23 mouse cellular contexts compared by ENCODE assay signal in the genomic region with DNA sequence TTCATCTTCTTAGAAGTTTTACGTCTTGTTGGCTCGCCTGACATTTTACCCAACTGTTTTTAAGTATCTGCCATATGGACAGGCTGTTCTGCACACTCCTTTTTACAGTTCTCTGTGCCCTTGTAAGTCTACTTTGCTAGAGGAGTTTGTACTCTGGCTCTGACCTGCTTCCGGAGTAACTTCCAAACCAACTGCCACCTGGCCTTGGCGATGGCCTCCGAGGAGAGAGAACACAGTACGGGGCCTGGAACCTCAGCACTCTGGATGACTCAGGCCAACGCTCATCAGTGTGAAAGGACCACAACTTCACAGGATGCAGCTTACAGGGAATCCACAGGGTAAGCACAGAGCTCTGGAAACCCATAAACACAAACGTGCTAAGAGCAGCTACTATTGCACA. TPM values are rescaled to one million over a fixed set of nuclear protein-coding genes. Genes with fewer than 3 reads are reported as not detected.
"Had no signal": no experiment of that assay in that cellular context is flagged by ENCODE, and none has a peak within 500 bp of the region (broad histone marks: within the 10 kb centered on the region; RNA-seq: fewer than 3 reads in every experiment).

No protein-coding gene starts in this region.

- DNase-seq: kidney, adult 8-10 months; kidney, postnatal 25 days; lung, postnatal 14 days; right cerebral cortex, postnatal 4 days; spleen, adult 18-20 months; thymus, postnatal 36 days had no signal

- H3K4me3 ChIP-seq: liver, embryonic 12.5 days; lung, embryonic 15.5 days; megakaryocyte, embryonic 14.5 days; midbrain, embryonic 15.5 days; neural tube, embryonic 12.5 days had no signal

- H3K9me3 ChIP-seq: liver, embryonic 12.5 days; lung, embryonic 15.5 days; megakaryocyte, embryonic 14.5 days; midbrain, embryonic 15.5 days; neural tube, embryonic 12.5 days had no signal

- H3K27ac ChIP-seq: liver, embryonic 12.5 days; lung, embryonic 15.5 days; macrophage; midbrain, embryonic 15.5 days; neural tube, embryonic 12.5 days had no signal

- ATAC-seq: intestine, postnatal 0 days; liver, embryonic 12.5 days; midbrain, embryonic 15.5 days had no signal

- H3K4me2 ChIP-seq: liver, embryonic 12.5 days; lung, embryonic 15.5 days; midbrain, embryonic 11.5 days; midbrain, embryonic 15.5 days; neural tube, embryonic 12.5 days had no signal

- H3K4me1 ChIP-seq: liver, embryonic 12.5 days; lung, embryonic 15.5 days; midbrain, embryonic 15.5 days; neural tube, embryonic 12.5 days had no signal

- H3K27me3 ChIP-seq: lung, embryonic 15.5 days; midbrain, embryonic 15.5 days; neural tube, embryonic 12.5 days had no signal

- H3K9ac ChIP-seq: liver, embryonic 12.5 days; lung, embryonic 15.5 days; midbrain, embryonic 15.5 days; neural tube, embryonic 12.5 days had no signal

RNA-seq across cellular contexts. Expression of a gene that starts 14.9 kb away (rescaled TPM):
- total RNA-seq: left cerebral cortex, postnatal 36 days; monocyte, adult 5-6 weeks; neutrophil, adult 5-6 weeks had no signal
- polyA plus RNA-seq: intestine, postnatal 0 days; macrophage; neural tube, embryonic 12.5 days; stomach, embryonic 14.5 days had no signal

RNA-seq across cellular contexts. Expression of a gene that starts 16.1 kb away (rescaled TPM):
- total RNA-seq: left cerebral cortex, postnatal 36 days; monocyte, adult 5-6 weeks had no signal
- polyA plus RNA-seq: intestine, postnatal 0 days; kidney, embryonic 16.5 days; limb, embryonic 14.5 days; liver, embryonic 12.5 days; liver, embryonic 16.5 days; lung, embryonic 15.5 days; macrophage; midbrain, embryonic 15.5 days; neural tube, embryonic 12.5 days; stomach, embryonic 14.5 days; thymus, postnatal 0 days had no signal

RNA-seq across cellular contexts. Expression of a gene that starts 28.1 kb away (rescaled TPM):
- total RNA-seq: layer of hippocampus, adult 8-10 months; left cerebral cortex, postnatal 36 days; monocyte, adult 5-6 weeks; neutrophil, adult 5-6 weeks had no signal
- polyA plus RNA-seq: intestine, postnatal 0 days; kidney, embryonic 16.5 days; limb, embryonic 14.5 days; liver, embryonic 12.5 days; liver, embryonic 16.5 days; lung, embryonic 15.5 days; macrophage; midbrain, embryonic 11.5 days; midbrain, embryonic 15.5 days; neural tube, embryonic 12.5 days; stomach, embryonic 14.5 days; thymus, postnatal 0 days had no signal

RNA-seq across cellular contexts. Expression of a gene that starts 39.5 kb away (rescaled TPM):
- total RNA-seq: layer of hippocampus, adult 8-10 months; left cerebral cortex, postnatal 36 days; monocyte, adult 5-6 weeks; neutrophil, adult 5-6 weeks had no signal
- polyA plus RNA-seq: intestine, postnatal 0 days; kidney, embryonic 16.5 days; limb, embryonic 14.5 days; liver, embryonic 12.5 days; liver, embryonic 16.5 days; lung, embryonic 15.5 days; macrophage; midbrain, embryonic 11.5 days; midbrain, embryonic 15.5 days; neural tube, embryonic 12.5 days; stomach, embryonic 14.5 days; thymus, postnatal 0 days had no signal
